Mouse (Mus musculus) adrenal gland, postnatal 36 days (tissue): ENCODE results near the gene Apold1. TPM values are rescaled to one million over a fixed set of nuclear protein-coding genes. Genes with fewer than 3 reads are reported as not detected.

Source experiments
- DNase-seq, 2 experiments: peaks; one replicate each; pipeline ENCODE4 v3.0.0; 2021; ENCODE audit warnings: mixed read lengths in 1 of 2
- total RNA-seq, 2 experiments: library from RNA; stranded (reverse); gene quantifications; 2 replicates each; pipeline ENCODE4 v1.2.3; 2021

Gene Apold1
- total RNA-seq, 2 experiments from 2014 or later = 4.5 to 5.5 TPM

- no peak for DNase-seq
Observed at GRCm38 (mm10) chr6:134972096-134972495, 9.4 kb upstream of the Apold1 start.

GRCm38 (mm10) chr6:134976628-134977027 is 4.9 kb upstream of the Apold1 start:
- no peak for DNase-seq

GRCm38 (mm10) chr6:134983529-134984370 is 2.2 kb downstream of the Apold1 start:
- DNase-seq = peak; percentile 95 to 97

- no peak for DNase-seq
Observed at GRCm38 (mm10) chr6:134984748-134985147, 3.2 kb downstream of the Apold1 start.

- DNase-seq = no peak
Observed at GRCm38 (mm10) chr6:134988377-134988776, 6.9 kb downstream of the Apold1 start.

- DNase-seq = no peak
Observed at GRCm38 (mm10) chr6:134990674-134991073, 9.2 kb downstream of the Apold1 start.

GRCm38 (mm10) chr6:134994031-134994651 is 12.6 kb downstream of the Apold1 start:
- DNase-seq = no peak

- no peak for DNase-seq
Observed at GRCm38 (mm10) chr6:134994985-134995384, 13.5 kb downstream of the Apold1 start.

GRCm38 (mm10) chr6:134996918-134997317 is 15.4 kb downstream of the Apold1 start:
- no peak for DNase-seq

GRCm38 (mm10) chr6:134998076-134998475 is 16.6 kb downstream of the Apold1 start:
- no peak for DNase-seq

- no peak for DNase-seq
Observed at GRCm38 (mm10) chr6:134998781-134999180, 17.3 kb downstream of the Apold1 start.

- no peak for DNase-seq
Observed at GRCm38 (mm10) chr6:135000272-135000671, 18.8 kb downstream of the Apold1 start.

- no peak for DNase-seq
Observed at GRCm38 (mm10) chr6:135001991-135002390, 20.5 kb downstream of the Apold1 start.

GRCm38 (mm10) chr6:135006372-135006771 is 24.9 kb downstream of the Apold1 start:
- no peak for DNase-seq

- DNase-seq = peak; percentile 96
Observed at GRCm38 (mm10) chr6:135011048-135011733, 29.7 kb downstream of the Apold1 start, which contains the start of gene Ddx47. Ddx47 (plus strand) TSS chr6:135011612.

GRCm38 (mm10) chr6:135011734-135012116 is 30.2 kb downstream of the Apold1 start:
- DNase-seq = no peak

- no peak for DNase-seq
Observed at GRCm38 (mm10) chr6:135017211-135017610, 35.7 kb downstream of the Apold1 start.

- DNase-seq = no peak
Observed at GRCm38 (mm10) chr6:135019564-135019963, 38.0 kb downstream of the Apold1 start.

GRCm38 (mm10) chr6:135021633-135022032 is 40.1 kb downstream of the Apold1 start:
- DNase-seq = no peak

- DNase-seq = no peak
Observed at GRCm38 (mm10) chr6:135023379-135023778, 41.9 kb downstream of the Apold1 start.

- DNase-seq = no peak
Observed at GRCm38 (mm10) chr6:135024781-135025420, 43.4 kb downstream of the Apold1 start.

GRCm38 (mm10) chr6:135026232-135026631 is 44.7 kb downstream of the Apold1 start:
- DNase-seq = peak; percentile 14 to 33
